Comparison of ENCODE assay signal across 1 mouse cellular context in genomic region chr17:6269876-6270831, GRCm38 (mm10).
TF ChIP-seq lines count a peak whose summit lies in the region.

No protein-coding gene starts in this region.

TF ChIP-seq in CH12.LX, 34 proteins besides CTCF, POLR2A, EP300 and RAD21 (continued from another document):
- peak; percentile 17; the same call in 1 of the 2 replicates for TF ChIP-seq USF2 (conservative IDR thresholded peaks at IDR 0.05; ENCODE audit: low read depth, low read length)
- peak; percentile 66 for TF ChIP-seq USF1 (IDR thresholded peaks at IDR 0.05; ENCODE audit: low read depth, low read length)
